ENCODE assay signal across 12 mouse cellular contexts in the genomic region with DNA sequence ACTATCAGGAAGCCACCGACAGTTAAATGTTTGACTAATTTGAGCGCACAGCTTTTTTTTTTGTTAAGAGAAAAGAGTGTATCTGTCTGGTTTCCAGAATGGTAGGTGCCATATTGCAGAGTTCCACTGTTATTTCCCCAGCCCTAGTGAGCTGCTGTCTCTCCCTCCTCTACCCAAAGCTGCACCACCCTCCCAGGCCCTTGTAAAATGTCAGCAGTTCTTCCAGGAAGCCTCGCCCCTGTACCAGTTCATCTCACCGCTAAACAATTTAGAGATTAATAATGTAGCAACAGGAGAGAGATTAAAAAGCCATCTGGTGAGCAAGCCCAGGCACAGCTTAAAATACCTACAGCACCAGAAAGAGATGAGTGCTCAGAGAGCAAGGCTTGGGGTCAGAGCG.
DNase-seq lines count a peak whose midpoint lies in the region; ATAC-seq and TF ChIP-seq lines count a peak whose summit lies in the region.
"Had no signal": no experiment of that assay in that cellular context is flagged by ENCODE, and none has a peak within 500 bp of the region (broad histone marks: within the 10 kb centered on the region; RNA-seq: fewer than 3 reads in every experiment).

No protein-coding gene starts in this region.

- no peaks in the 10 kb centered on the region for H3K9me3 ChIP-seq in forebrain, postnatal 0 days (ENCODE audit: low read length)
- H3K9me3 ChIP-seq in forebrain, embryonic 14.5 days (replicated peaks; ENCODE audit: control insufficient read depth, low read length), result no peaks in the 10 kb centered on the region
- no peaks in the 10 kb centered on the region for H3K9me3 ChIP-seq in heart, embryonic 12.5 days (replicated peaks)
- no peaks in the 10 kb centered on the region for H3K9me3 ChIP-seq in liver, postnatal 0 days (ENCODE audit: low read length)
- H3K9me3 ChIP-seq: hindbrain, embryonic 12.5 days had no signal

- peaks cover 6% of the 10 kb centered on the region; the same call in 1 of the 2 replicates for H3K4me1 ChIP-seq in forebrain, postnatal 0 days (ENCODE audit: insufficient read depth)
- no peaks in the 10 kb centered on the region for H3K4me1 ChIP-seq in forebrain, embryonic 14.5 days (ENCODE audit: control insufficient read depth, insufficient read depth, low read length)
- H3K4me1 ChIP-seq in heart, embryonic 12.5 days (replicated peaks), result peaks cover 42% of the 10 kb centered on the region
- no peaks in the 10 kb centered on the region for H3K4me1 ChIP-seq in liver, postnatal 0 days (ENCODE audit: insufficient read depth)

- ATAC-seq in forebrain, postnatal 0 days, result peak; percentile 70
- no peak for ATAC-seq in forebrain, embryonic 14.5 days
- ATAC-seq in heart, embryonic 12.5 days (ENCODE audit: insufficient number of reproducible peaks, low FRiP score), result peak; percentile 45; the same call in 1 of the 2 replicates
- no peak for ATAC-seq in liver, postnatal 0 days

- no peak overlapping the region for H3K4me3 ChIP-seq in forebrain, postnatal 0 days (ENCODE audit: low read depth, low read length)
- H3K4me3 ChIP-seq in forebrain, embryonic 14.5 days (ENCODE audit: low read depth, low read length), result no peak overlapping the region
- no peak overlapping the region for H3K4me3 ChIP-seq in heart, embryonic 12.5 days
- H3K4me3 ChIP-seq in liver, postnatal 0 days (ENCODE audit: low read depth, low read length), result no peak overlapping the region
- H3K4me3 ChIP-seq: hindbrain, embryonic 12.5 days had no signal

- no peak for TF ChIP-seq EP300 in liver, postnatal 0 days (IDR thresholded peaks at IDR 0.05; ENCODE audit: low read depth)

- no peak for TF ChIP-seq CTCF in forebrain, postnatal 0 days (IDR thresholded peaks at IDR 0.05; ENCODE audit: low read depth)
- TF ChIP-seq CTCF in liver, postnatal 0 days (IDR thresholded peaks at IDR 0.05; ENCODE audit: low read depth), result no peak

- H3K9ac ChIP-seq in forebrain, postnatal 0 days, result no peak overlapping the region
- H3K9ac ChIP-seq in forebrain, embryonic 14.5 days (ENCODE audit: low read length), result no peak overlapping the region
- no peak overlapping the region for H3K9ac ChIP-seq in heart, embryonic 12.5 days
- H3K9ac ChIP-seq in liver, postnatal 0 days (replicated peaks), result no peak overlapping the region
- H3K9ac ChIP-seq: hindbrain, embryonic 12.5 days had no signal

- intact Hi-C loops in left cerebral cortex, postnatal 36 days (cut with DNase I), result loop anchor here (1.0 to 2.0 kb wide), 2 partner anchors 58 to 104 kb away; no protein-coding TSS in a partner anchor
- intact Hi-C loops in left cerebral cortex, postnatal 10 days (cut with DNase I), result no loop called here

- H3K27ac ChIP-seq in forebrain, postnatal 0 days (ENCODE audit: low read depth, low read length), result peak overlapping the region; percentile 64
- no peak overlapping the region for H3K27ac ChIP-seq in forebrain, embryonic 14.5 days (ENCODE audit: low read depth, low read length)
- H3K27ac ChIP-seq in heart, embryonic 12.5 days (ENCODE audit: poor library complexity, severe bottlenecking), result peak overlapping the region; percentile 54
- no peak overlapping the region for H3K27ac ChIP-seq in liver, postnatal 0 days (ENCODE audit: low read depth)
- H3K27ac ChIP-seq: hindbrain, embryonic 12.5 days had no signal

- DNase-seq in forebrain, postnatal 0 days, result no peak
- DNase-seq in forebrain, embryonic 14.5 days (ENCODE audit: low spot score), result no peak
- DNase-seq in left cerebral cortex, postnatal 36 days (ENCODE audit: low spot score in 2 of 2), result peak; percentile 43 to 44
- DNase-seq in left cerebral cortex, postnatal 10 days (ENCODE audit: extremely low spot score in 1 of 2, low spot score in 2 of 2), result no peak
- peak; percentile 32 for DNase-seq in retina, embryonic 14.5 days (ENCODE audit: low spot score)
- no peak for DNase-seq in liver, postnatal 0 days
- DNase-seq in neural tube, embryonic 10.5 days (ENCODE audit: extremely low spot score, low spot score), result no peak
- DNase-seq: kidney, adult 8-10 months; liver; lung, postnatal 14 days had no signal

- H3K36me3 ChIP-seq in forebrain, postnatal 0 days (ENCODE audit: insufficient read depth), result no peaks in the 10 kb centered on the region
- no peaks in the 10 kb centered on the region for H3K36me3 ChIP-seq in forebrain, embryonic 14.5 days (ENCODE audit: control insufficient read depth, insufficient read depth, low read length)
- no peaks in the 10 kb centered on the region for H3K36me3 ChIP-seq in heart, embryonic 12.5 days
- H3K36me3 ChIP-seq in liver, postnatal 0 days (replicated peaks; ENCODE audit: insufficient read depth, low read length), result no peaks in the 10 kb centered on the region
- H3K36me3 ChIP-seq: hindbrain, embryonic 12.5 days had no signal

- H3K27me3 ChIP-seq in forebrain, postnatal 0 days (ENCODE audit: insufficient read depth, low read length), result no peaks in the 10 kb centered on the region
- H3K27me3 ChIP-seq in forebrain, embryonic 14.5 days (replicated peaks; ENCODE audit: control insufficient read depth, insufficient read depth, low read length), result no peaks in the 10 kb centered on the region
- no peaks in the 10 kb centered on the region for H3K27me3 ChIP-seq in heart, embryonic 12.5 days (replicated peaks)
- no peaks in the 10 kb centered on the region for H3K27me3 ChIP-seq in liver, postnatal 0 days (ENCODE audit: insufficient read depth, low read length)
- H3K27me3 ChIP-seq: hindbrain, embryonic 12.5 days had no signal

- no peak overlapping the region for H3K4me2 ChIP-seq in forebrain, postnatal 0 days (ENCODE audit: low read depth)
- no peak overlapping the region for H3K4me2 ChIP-seq in forebrain, embryonic 14.5 days (ENCODE audit: low read length)
- no peak overlapping the region for H3K4me2 ChIP-seq in heart, embryonic 12.5 days
- H3K4me2 ChIP-seq in liver, postnatal 0 days (ENCODE audit: low read depth, low read length), result no peak overlapping the region
- H3K4me2 ChIP-seq: hindbrain, embryonic 12.5 days had no signal

- 74% methylated on average over 5 of the region's 5 CpGs for WGBS in forebrain, postnatal 0 days
- 83% methylated on average over 5 of the region's 5 CpGs for WGBS in forebrain, embryonic 14.5 days
- 45% methylated on average over 5 of the region's 5 CpGs for WGBS in heart, embryonic 12.5 days
- 75% methylated on average over 5 of the region's 5 CpGs for WGBS in liver, postnatal 0 days (ENCODE audit: insufficient replicate concordance)

Comparison
In these comparisons a context has a peak if more than half of its experiments do, and no peak if none do; other contexts are left out.
1. ATAC-seq: peak in forebrain, postnatal 0 days (single experiment) and heart, embryonic 12.5 days (single experiment); none in forebrain, embryonic 14.5 days (single experiment) and liver, postnatal 0 days (single experiment).
2. DNase-seq: peak in left cerebral cortex, postnatal 36 days (2 of 2) and retina, embryonic 14.5 days (single experiment); none in forebrain, postnatal 0 days (single experiment), forebrain, embryonic 14.5 days (single experiment), left cerebral cortex, postnatal 10 days (0 of 2), liver, postnatal 0 days (single experiment) and neural tube, embryonic 10.5 days (single experiment).
3. H3K27ac ChIP-seq: peak in forebrain, postnatal 0 days (single experiment) and heart, embryonic 12.5 days (single experiment); none in forebrain, embryonic 14.5 days (single experiment) and liver, postnatal 0 days (single experiment).